Mouse (Mus musculus) neural tube, embryonic 15.5 days (tissue): ENCODE results near the gene Taar8c. TPM values are rescaled to one million over a fixed set of nuclear protein-coding genes. Genes with fewer than 3 reads are reported as not detected.
A peak's percentile ranks its signal among the peaks of the same experiment; 100 is the strongest.
"Not testable (repeated sequence)": the region's sequence is repeated elsewhere in the genome, so short reads cannot be mapped to it uniquely, and the experiment has no call there.

Experiments used
- ATAC-seq: fragments of 200-750 bp; cut with Nextera tagmentation; 2 replicates; pipeline ENCODE4 v1.8.0; 2017; ENCODE audit warnings: mild to moderate bottlenecking, moderate TSS enrichment, moderate library complexity; ENCODE audit not compliant: low FRiP score
- H3K27ac ChIP-seq: fragments of 300-500 bp; sonication (generic); replicated peaks from 2 replicates; pipeline ENCODE4 v1.5.1; 2015; ENCODE audit warnings: mild to moderate bottlenecking, inconsistent platforms
- H3K27me3 ChIP-seq: fragments of 300-500 bp; sonication (generic); replicated peaks from 2 replicates; pipeline ENCODE4 v1.6.1; 2015; ENCODE audit warnings: inconsistent platforms
- H3K36me3 ChIP-seq: fragments of 300-500 bp; sonication (generic); 2 replicates; pipeline ENCODE4 v1.6.1; 2015; ENCODE audit warnings: inconsistent platforms
- H3K4me1 ChIP-seq: fragments of 300-500 bp; sonication (generic); 2 replicates; pipeline ENCODE4 v1.6.1; 2015; ENCODE audit warnings: inconsistent platforms
- H3K4me2 ChIP-seq: fragments of 300-500 bp; sonication (generic); 2 replicates; pipeline ENCODE4 v1.6.1; 2015; ENCODE audit warnings: inconsistent platforms, mild to moderate bottlenecking, moderate library complexity
- H3K4me3 ChIP-seq: fragments of 300-500 bp; sonication (generic); replicated peaks from 2 replicates; pipeline ENCODE4 v1.5.1; 2015; ENCODE audit warnings: mild to moderate bottlenecking, inconsistent platforms
- H3K9ac ChIP-seq: fragments of 300-500 bp; sonication (generic); replicated peaks from 2 replicates; pipeline ENCODE4 v1.6.1; 2015; ENCODE audit warnings: mild to moderate bottlenecking, inconsistent platforms
- H3K9me3 ChIP-seq: fragments of 300-500 bp; sonication (generic); replicated peaks from 2 replicates; pipeline ENCODE4 v1.6.1; 2016; ENCODE audit warnings: inconsistent platforms
- WGBS: fragments of 180-500 bp; shearing (Covaris S2); methylation state at CpG from one replicate; pipeline ENCODE4 v1.1.7; 2015; ENCODE audit warnings: mixed read lengths; 5-methylcytosine and 5-hydroxymethylcytosine counted together
- polyA plus RNA-seq: library from polyadenylated mRNA; unstranded; fragments of >200 nt; fragmentation: Nextera tagmentation; extraction: Ambion mirVana; gene quantifications from 2 replicates; pipeline ENCODE4 v1.2.1, GENCODE M21; 2015

Taar8c gene
- polyA plus RNA-seq, result not detected in 2 replicates

- H3K27ac ChIP-seq, result not testable (repeated sequence)
- WGBS, result 91% methylated on average over 1 of the region's 3 CpGs
These were observed at the start of gene Taar8c for GRCm38 (mm10) chr10:24101812-24102211. TSS of gene Taar8c (minus strand) at chr10:24101912.

GRCm38 (mm10) chr10:24150086-24150485 lies 48.4 kb upstream of the Taar8c start:
- Histone ChIP-seq H3K9me3 (no peaks in the 10 kb centered on the region), H3K9ac (peak overlapping the region; percentile 71; the same call in 1 of the 2 replicates), H3K27ac (no peak overlapping the region), H3K4me1 (peaks cover 27% of the 10 kb centered on the region), H3K36me3 (no peaks in the 10 kb centered on the region), H3K27me3 (no peaks in the 10 kb centered on the region), H3K4me3 (peak overlapping the region; percentile 81), H3K4me2 (peak overlapping the region; percentile 58)
- WGBS, result 36% methylated on average over 7 of the region's 7 CpGs
- no peak for ATAC-seq

More at GRCm38 (mm10) chr10:24101812-24102211, at the start of gene Taar8c:
- ATAC-seq, H3K4me2 ChIP-seq, H3K4me1 ChIP-seq, H3K36me3 ChIP-seq, H3K9ac ChIP-seq, H3K4me3 ChIP-seq, H3K9me3 ChIP-seq, H3K27me3 ChIP-seq: not testable (repeated sequence)

DNA sequence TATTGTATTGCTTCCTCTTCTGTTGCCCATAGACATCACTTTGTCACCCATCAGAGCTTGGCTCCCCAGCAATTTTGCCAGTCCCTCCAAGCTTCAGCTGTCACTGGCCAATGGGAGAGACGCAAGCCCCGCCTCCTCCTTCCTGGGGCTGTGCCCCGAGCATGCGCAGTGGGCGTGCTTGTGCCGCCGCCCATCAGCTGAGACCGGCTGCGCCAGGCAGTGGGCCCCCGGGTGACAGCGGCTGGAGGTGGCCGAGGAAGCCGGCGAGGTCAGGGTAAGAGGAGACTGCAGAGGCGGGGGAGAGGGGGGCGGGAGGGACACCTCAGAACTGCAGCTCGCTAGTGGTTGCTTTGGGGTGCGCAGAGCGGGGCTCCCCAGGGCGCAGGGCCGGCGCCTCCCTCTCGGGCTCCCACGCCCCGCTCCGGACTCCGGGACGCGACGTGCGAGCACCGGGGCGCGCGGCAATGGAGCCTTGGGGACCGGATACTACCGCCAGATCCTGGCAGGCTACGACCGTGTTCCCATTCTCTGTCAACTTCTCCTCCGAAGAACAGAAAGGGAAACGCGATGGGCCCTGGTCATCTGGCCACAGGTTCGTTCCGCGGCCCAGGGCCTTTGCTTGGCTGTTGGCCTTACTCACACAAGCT lies 47.5 kb upstream of the Taar8c start, which contains the start of gene Stx7:
Gene Stx7 (plus strand): TSS at position 168 of the 647 bp plus-strand sequence.
- peak within 1 kb of the TSS; percentile 71 for H3K9ac ChIP-seq

GRCm38 (mm10) chr10:24142735-24143134 lies 41.0 kb upstream of the Taar8c start:
- Histone ChIP-seq H3K36me3 (no peaks in the 10 kb centered on the region), H3K9ac (no peak overlapping the region), H3K9me3 (no peaks in the 10 kb centered on the region), H3K4me3 (no peak overlapping the region), H3K27me3 (no peaks in the 10 kb centered on the region), H3K4me1 (no peaks in the 10 kb centered on the region), H3K27ac (no peak overlapping the region), H3K4me2 (no peak overlapping the region)
- 89% methylated on average over 3 of the region's 3 CpGs for WGBS
- ATAC-seq, result no peak

More for the DNA sequence above, 47.5 kb upstream of the Taar8c start, which contains the start of gene Stx7:
- Histone ChIP-seq H3K4me1 (peaks cover 27% of the 10 kb centered on the region), H3K27me3 (no peaks in the 10 kb centered on the region), H3K36me3 (no peaks in the 10 kb centered on the region), H3K27ac (peak within 1 kb of the TSS; percentile 80), H3K4me2 (peak within 1 kb of the TSS; percentile 58), H3K9me3 (no peaks in the 10 kb centered on the region), H3K4me3 (peak within 1 kb of the TSS; percentile 81)
- WGBS, result 1% methylated on average over 38 of the region's 45 CpGs
- peak; percentile 99 for ATAC-seq

DNA sequence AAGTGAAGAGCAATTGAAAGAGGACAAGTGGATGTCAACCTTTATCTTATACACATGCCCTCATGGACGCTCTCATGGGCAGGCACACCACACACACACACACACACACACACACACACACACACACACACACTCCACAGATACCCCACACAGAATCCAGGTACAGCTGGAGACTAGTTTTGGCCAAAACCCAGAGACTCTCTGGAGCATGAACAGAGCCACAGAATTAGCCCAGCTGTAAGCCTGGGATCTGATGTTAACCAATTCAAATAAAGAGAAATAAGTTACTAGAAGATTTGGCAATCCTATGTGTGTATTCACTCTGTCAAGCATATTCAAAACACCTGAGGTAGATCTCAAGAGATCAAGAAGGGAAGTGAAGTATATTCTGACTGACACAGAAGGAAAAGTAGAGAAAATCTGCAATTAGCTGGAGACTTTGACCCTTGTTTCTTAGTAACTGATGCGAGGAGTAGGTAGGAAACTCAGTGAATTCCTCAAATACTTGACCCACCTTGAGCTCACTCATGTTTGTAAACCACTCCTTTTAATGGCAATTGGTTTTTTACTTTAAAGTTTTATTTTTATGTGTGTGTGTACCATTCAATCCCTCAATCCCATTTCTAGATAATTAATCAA lies 37.0 kb upstream of the Taar8c start:
- Histone ChIP-seq H3K36me3 (no peaks in the 10 kb centered on the region), H3K4me3 (no peak overlapping the region), H3K9me3 (no peaks in the 10 kb centered on the region), H3K4me2 (no peak overlapping the region), H3K27me3 (no peaks in the 10 kb centered on the region), H3K27ac (no peak overlapping the region), H3K9ac (no peak overlapping the region), H3K4me1 (no peaks in the 10 kb centered on the region)
- no peak for ATAC-seq
- WGBS, result 75% methylated on average over 2 of the region's 2 CpGs

GRCm38 (mm10) chr10:24134071-24134645 lies 32.4 kb upstream of the Taar8c start:
- Histone ChIP-seq H3K4me2 (no peak overlapping the region), H3K9ac (no peak overlapping the region), H3K4me3 (no peak overlapping the region), H3K4me1 (no peaks in the 10 kb centered on the region), H3K27me3 (no peaks in the 10 kb centered on the region), H3K27ac (no peak overlapping the region), H3K9me3 (no peaks in the 10 kb centered on the region), H3K36me3 (no peaks in the 10 kb centered on the region)
- WGBS, result 67% methylated on average over 7 of the region's 7 CpGs
- ATAC-seq, result no peak

- whole genome bisulfite sequencing, result 74% methylated on average over 2 of the region's 2 CpGs
- Histone ChIP-seq H3K4me2 (no peak overlapping the region), H3K4me3 (no peak overlapping the region), H3K36me3 (no peaks in the 10 kb centered on the region), H3K27ac (no peak overlapping the region), H3K27me3 (no peaks in the 10 kb centered on the region), H3K9ac (no peak overlapping the region), H3K9me3 (no peaks in the 10 kb centered on the region), H3K4me1 (no peaks in the 10 kb centered on the region)
- no peak for ATAC-seq
These were observed 31.4 kb upstream of the Taar8c start for GRCm38 (mm10) chr10:24133132-24133531.

- Histone ChIP-seq H3K36me3 (no peaks in the 10 kb centered on the region), H3K4me1 (no peaks in the 10 kb centered on the region), H3K9me3 (no peaks in the 10 kb centered on the region), H3K4me3 (no peak overlapping the region), H3K4me2 (no peak overlapping the region), H3K27me3 (no peaks in the 10 kb centered on the region), H3K9ac (no peak overlapping the region), H3K27ac (no peak overlapping the region)
- 17% methylated on average over 5 of the region's 5 CpGs for WGBS
- no peak for ATAC-seq
These were observed 30.6 kb upstream of the Taar8c start for GRCm38 (mm10) chr10:24132273-24132672.

DNA sequence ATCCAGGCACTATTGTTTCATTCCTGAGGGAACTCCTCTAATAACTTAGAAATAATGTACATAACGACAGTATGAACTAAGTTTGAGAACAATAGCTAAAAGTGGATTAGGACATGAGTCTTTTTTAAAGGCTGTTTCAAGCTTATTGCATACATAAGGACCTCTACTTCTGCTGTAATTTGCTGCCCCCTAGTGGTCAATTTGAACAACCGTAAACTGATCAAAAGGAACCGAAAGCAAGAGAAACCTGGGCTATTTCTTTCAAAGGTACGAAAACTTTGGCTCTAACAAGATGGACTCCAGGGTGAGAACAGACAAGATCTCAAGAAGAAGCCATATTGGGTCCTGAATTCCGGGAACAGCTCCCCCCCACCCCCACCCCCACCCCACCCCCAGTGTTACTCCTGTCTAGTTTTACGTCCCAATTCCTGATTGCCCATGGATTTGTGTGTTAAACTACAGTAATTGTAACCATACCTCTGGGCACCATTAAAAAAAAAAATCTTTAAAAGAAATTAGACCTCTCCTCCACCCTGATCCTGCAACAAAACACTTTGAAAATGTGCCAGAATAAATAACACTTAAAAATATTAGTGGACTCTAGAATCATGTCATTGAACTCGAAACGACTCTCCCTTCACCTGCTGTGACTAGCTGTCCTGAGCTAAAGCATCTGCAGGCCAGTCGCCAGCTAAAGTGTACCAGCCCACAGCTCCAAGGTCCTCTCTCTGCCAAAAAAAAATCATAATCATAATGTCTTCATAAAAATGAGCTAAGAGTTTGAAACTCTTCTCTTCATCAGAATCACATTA lies 29.9 kb upstream of the Taar8c start:
- H3K27ac ChIP-seq, result no peak overlapping the region
- no peaks in the 10 kb centered on the region for H3K9me3 ChIP-seq
- H3K27me3 ChIP-seq, result no peaks in the 10 kb centered on the region
- H3K4me1 ChIP-seq, result no peaks in the 10 kb centered on the region
- 21% methylated on average over 9 of the region's 9 CpGs for WGBS
- H3K4me3 ChIP-seq, result no peak overlapping the region
- H3K4me2 ChIP-seq, result peak overlapping the region; percentile 39; the same call in 1 of the 2 replicates
- no peaks in the 10 kb centered on the region for H3K36me3 ChIP-seq
- no peak overlapping the region for H3K9ac ChIP-seq
- peak; percentile 90 for ATAC-seq

DNA sequence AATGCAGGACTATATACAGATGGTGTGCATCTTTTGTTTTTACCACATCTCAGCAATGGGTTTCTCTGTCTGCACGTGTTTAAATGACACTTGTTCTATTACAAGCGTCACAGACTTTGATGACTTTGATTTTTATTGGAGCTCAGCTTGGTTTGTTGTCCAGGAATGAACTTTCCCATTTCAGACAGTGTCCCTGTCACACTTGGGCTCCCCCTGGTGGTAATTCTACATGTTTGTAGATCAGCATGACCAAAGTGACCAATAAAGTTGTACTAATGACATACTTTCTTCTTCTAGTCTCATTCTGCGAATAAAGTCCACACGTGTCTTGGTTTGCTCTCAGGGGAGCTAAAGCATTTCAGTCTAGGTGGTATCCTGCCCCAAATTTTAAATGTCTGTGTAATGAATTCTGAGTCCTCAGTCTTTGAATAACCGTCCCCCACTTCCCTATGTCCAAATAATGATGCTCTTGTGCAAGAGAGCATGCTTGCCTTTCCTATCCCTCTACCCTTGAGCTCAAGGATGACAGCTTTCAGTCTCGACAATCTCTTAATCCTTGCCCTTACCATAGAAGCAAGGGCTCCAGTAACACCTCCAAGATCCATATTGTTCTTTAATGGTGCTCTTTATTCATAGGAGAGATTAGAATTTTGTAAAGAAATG lies 9.5 kb upstream of the Taar8c start:
- H3K4me3 ChIP-seq, result no peak overlapping the region
- H3K36me3 ChIP-seq, result no peaks in the 10 kb centered on the region
- 51% methylated on average over 6 of the region's 6 CpGs for WGBS
- no peaks in the 10 kb centered on the region for H3K9me3 ChIP-seq
- no peak overlapping the region for H3K4me2 ChIP-seq
- H3K9ac ChIP-seq, result no peak overlapping the region
- H3K4me1 ChIP-seq, result no peaks in the 10 kb centered on the region
- no peak overlapping the region for H3K27ac ChIP-seq
- no peaks in the 10 kb centered on the region for H3K27me3 ChIP-seq
- no peak for ATAC-seq

- H3K27me3 ChIP-seq, H3K9ac ChIP-seq, H3K9me3 ChIP-seq, H3K36me3 ChIP-seq, H3K27ac ChIP-seq, H3K4me1 ChIP-seq, ATAC-seq, H3K4me3 ChIP-seq, H3K4me2 ChIP-seq: not testable (repeated sequence)
- WGBS, result 85% methylated on average over 8 of the region's 8 CpGs
These were observed 7.7 kb upstream of the Taar8c start, which contains the start of gene Taar9 for GRCm38 (mm10) chr10:24109434-24109833. TSS of gene Taar9 (minus strand) at chr10:24109534.
